Mouse (Mus musculus): ENCODE measurements at regions not wholly inside any gene's neighbourhood (a gene's known extent, or its start where the extent isn't known, plus 50 kb on each side); places are given as distances from the start of the nearest gene placed in this dataset.

DNA sequence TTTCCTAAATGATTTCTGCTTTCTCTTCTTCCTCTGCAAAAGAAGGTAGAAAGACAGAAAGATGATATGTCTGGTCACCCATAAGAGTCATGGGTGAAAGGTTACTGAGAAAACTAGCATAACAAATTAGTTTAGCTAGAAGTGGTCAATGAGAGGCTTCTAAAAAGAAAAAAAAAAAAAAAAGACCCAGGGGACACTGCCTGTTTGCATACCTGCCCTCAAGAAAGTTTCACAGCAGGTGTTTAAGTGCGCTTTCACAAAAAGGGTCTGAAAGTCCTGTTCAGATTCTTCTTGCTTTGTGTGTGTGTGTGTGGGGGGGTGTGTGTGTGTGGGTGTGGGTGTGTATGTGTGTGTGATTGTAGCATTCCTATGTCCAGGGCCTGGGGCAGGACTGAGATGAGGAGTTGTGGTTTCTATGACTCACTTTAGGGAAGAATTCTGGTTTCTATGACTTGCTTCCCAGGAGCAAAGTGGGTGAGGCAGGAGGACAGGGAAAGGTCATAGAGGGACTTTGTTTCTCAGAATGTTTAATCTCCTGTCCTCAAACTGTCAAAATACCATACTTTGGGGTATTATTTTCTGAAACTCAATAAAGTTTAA, 49.9 kb upstream of the Dph5 start:
- TF ChIP-seq CEBPB (IDR thresholded peaks at IDR 0.05; ENCODE audit: low read depth) (no peak), CTCF (IDR thresholded peaks at IDR 0.05; ENCODE audit: control insufficient read depth, insufficient read depth, insufficient read length) (no peak), USF1 (IDR thresholded peaks at IDR 0.05; ENCODE audit: low read depth) (no peak), MYOD1 (IDR thresholded peaks at IDR 0.05; ENCODE audit: control insufficient read depth, insufficient read length, low read depth) (no peak)
